Mouse (Mus musculus): ENCODE measurements around the gene Rhoh. TPM values are rescaled to one million over a fixed set of nuclear protein-coding genes. Genes with fewer than 3 reads are reported as not detected.

The Rhoh gene
- 0.93 and 1.1 TPM in 2 replicates for polyA plus RNA-seq (2015; fragmentation: Nextera tagmentation; extraction: Ambion mirVana)

GRCm38 (mm10) chr5:65861154-65861944 is at the start of gene Rhoh:
TSS of gene Rhoh (plus strand) at chr5:65861213.
- Histone ChIP-seq H3K9ac (no peak within 1 kb of the TSS), H3K4me2 (replicated peaks) (no peak within 1 kb of the TSS), H3K9me3 (no peaks in the 10 kb centered on the region), H3K4me1 (peaks cover 13% of the 10 kb centered on the region; the same call in 1 of the 2 replicates), H3K27me3 (no peaks in the 10 kb centered on the region), H3K27ac (no peak within 1 kb of the TSS), H3K36me3 (no peaks in the 10 kb centered on the region), H3K4me3 (no peak within 1 kb of the TSS)
- no peak for ATAC-seq (ENCODE audit: low FRiP score, low read depth)
- WGBS = 85% methylated on average over 10 of the region's 10 CpGs

- Histone ChIP-seq H3K36me3 (peaks cover 71% of the 10 kb centered on the region), H3K4me2 (replicated peaks) (no peak overlapping the region), H3K4me1 (0 out of 2 replicates have a peak, but pooled peaks cover 3% of the 10 kb centered on the region), H3K9ac (no peak overlapping the region), H3K27me3 (no peaks in the 10 kb centered on the region), H3K4me3 (no peak overlapping the region), H3K27ac (no peak overlapping the region), H3K9me3 (no peaks in the 10 kb centered on the region)
- 72% methylated on average over 5 of the region's 5 CpGs for WGBS
- ATAC-seq (ENCODE audit: low FRiP score, low read depth) = no peak
Observed at GRCm38 (mm10) chr5:65823601-65824133, 37.3 kb upstream of the Rhoh start.

GRCm38 (mm10) chr5:65826476-65826875 is 34.5 kb upstream of the Rhoh start:
- Histone ChIP-seq H3K27ac (no peak overlapping the region), H3K36me3 (peaks cover 53% of the 10 kb centered on the region), H3K4me2 (replicated peaks) (no peak overlapping the region), H3K27me3 (no peaks in the 10 kb centered on the region), H3K4me1 (0 out of 2 replicates have a peak, but pooled peaks cover 3% of the 10 kb centered on the region), H3K9me3 (no peaks in the 10 kb centered on the region), H3K4me3 (no peak overlapping the region), H3K9ac (no peak overlapping the region)
- no peak for ATAC-seq (ENCODE audit: low FRiP score, low read depth)
- WGBS = 95% methylated on average over 4 of the region's 4 CpGs

GRCm38 (mm10) chr5:65827102-65827501 is 33.9 kb upstream of the Rhoh start:
- Histone ChIP-seq H3K27ac (no peak overlapping the region), H3K36me3 (peaks cover 48% of the 10 kb centered on the region)

GRCm38 (mm10) chr5:65828261-65828660 is 32.8 kb upstream of the Rhoh start:
- H3K4me2 ChIP-seq (replicated peaks) = no peak overlapping the region
- H3K4me3 ChIP-seq = no peak overlapping the region
- 0 out of 2 replicates have a peak, but pooled peaks cover 3% of the 10 kb centered on the region for H3K4me1 ChIP-seq
- no peak for ATAC-seq (ENCODE audit: low FRiP score, low read depth)
- H3K9me3 ChIP-seq = no peaks in the 10 kb centered on the region
- no peak overlapping the region for H3K27ac ChIP-seq
- peaks cover 42% of the 10 kb centered on the region for H3K36me3 ChIP-seq
- no peak overlapping the region for H3K9ac ChIP-seq
- 75% methylated on average over 5 of the region's 5 CpGs for WGBS
- H3K27me3 ChIP-seq = no peaks in the 10 kb centered on the region

More at GRCm38 (mm10) chr5:65827102-65827501, 33.9 kb upstream of the Rhoh start:
- Histone ChIP-seq H3K4me1 (0 out of 2 replicates have a peak, but pooled peaks cover 3% of the 10 kb centered on the region), H3K9me3 (no peaks in the 10 kb centered on the region), H3K27me3 (no peaks in the 10 kb centered on the region), H3K9ac (no peak overlapping the region), H3K4me3 (no peak overlapping the region), H3K4me2 (replicated peaks) (no peak overlapping the region)
- WGBS = 86% methylated on average over 8 of the region's 8 CpGs
- no peak for ATAC-seq (ENCODE audit: low FRiP score, low read depth)

- Histone ChIP-seq H3K4me3 (no peak overlapping the region), H3K4me2 (replicated peaks) (no peak overlapping the region), H3K9me3 (no peaks in the 10 kb centered on the region), H3K27me3 (no peaks in the 10 kb centered on the region), H3K4me1 (0 out of 2 replicates have a peak, but pooled peaks cover 3% of the 10 kb centered on the region), H3K27ac (no peak overlapping the region), H3K36me3 (peaks cover 39% of the 10 kb centered on the region), H3K9ac (no peak overlapping the region)
- 69% methylated on average over 2 of the region's 2 CpGs for WGBS
- no peak for ATAC-seq (ENCODE audit: low FRiP score, low read depth)
Observed at GRCm38 (mm10) chr5:65829059-65829458, 32.0 kb upstream of the Rhoh start.

GRCm38 (mm10) chr5:65831917-65832618 is 28.9 kb upstream of the Rhoh start:
- no peaks in the 10 kb centered on the region for H3K27me3 ChIP-seq
- no peak for ATAC-seq (ENCODE audit: low FRiP score, low read depth)
- 93% methylated on average over 11 of the region's 11 CpGs for WGBS
- H3K4me2 ChIP-seq (replicated peaks) = no peak overlapping the region
- H3K4me3 ChIP-seq = no peak overlapping the region
- no peak overlapping the region for H3K27ac ChIP-seq
- H3K9ac ChIP-seq = no peak overlapping the region
- no peaks in the 10 kb centered on the region for H3K9me3 ChIP-seq
- H3K4me1 ChIP-seq = 0 out of 2 replicates have a peak, but pooled peaks cover 2% of the 10 kb centered on the region
- peaks cover 24% of the 10 kb centered on the region for H3K36me3 ChIP-seq

GRCm38 (mm10) chr5:65833092-65833491 is 27.9 kb upstream of the Rhoh start:
- no peak overlapping the region for H3K9ac ChIP-seq
- peaks cover 20% of the 10 kb centered on the region for H3K36me3 ChIP-seq
- H3K4me3 ChIP-seq = no peak overlapping the region
- 86% methylated on average over 3 of the region's 3 CpGs for WGBS
- ATAC-seq (ENCODE audit: low FRiP score, low read depth) = no peak
- no peaks in the 10 kb centered on the region for H3K4me1 ChIP-seq
- H3K27me3 ChIP-seq = no peaks in the 10 kb centered on the region
- H3K9me3 ChIP-seq = no peaks in the 10 kb centered on the region
- no peak overlapping the region for H3K4me2 ChIP-seq (replicated peaks)
- no peak overlapping the region for H3K27ac ChIP-seq

GRCm38 (mm10) chr5:65833766-65834498 is 27.1 kb upstream of the Rhoh start:
- H3K4me1 ChIP-seq = no peaks in the 10 kb centered on the region
- H3K4me2 ChIP-seq (replicated peaks) = no peak overlapping the region
- peaks cover 17% of the 10 kb centered on the region for H3K36me3 ChIP-seq
- no peaks in the 10 kb centered on the region for H3K27me3 ChIP-seq
- no peak overlapping the region for H3K4me3 ChIP-seq
- 90% methylated on average over 8 of the region's 8 CpGs for WGBS
- H3K27ac ChIP-seq = no peak overlapping the region
- ATAC-seq (ENCODE audit: low FRiP score, low read depth) = no peak
- H3K9me3 ChIP-seq = no peaks in the 10 kb centered on the region
- H3K9ac ChIP-seq = no peak overlapping the region

- 51% methylated on average over 6 of the region's 6 CpGs for WGBS
- H3K9me3 ChIP-seq = no peaks in the 10 kb centered on the region
- H3K4me1 ChIP-seq = no peaks in the 10 kb centered on the region
- no peak overlapping the region for H3K27ac ChIP-seq
- H3K36me3 ChIP-seq = peaks cover 5% of the 10 kb centered on the region
- H3K27me3 ChIP-seq = no peaks in the 10 kb centered on the region
- no peak for ATAC-seq (ENCODE audit: low FRiP score, low read depth)
- H3K9ac ChIP-seq = no peak overlapping the region
- H3K4me2 ChIP-seq (replicated peaks) = no peak overlapping the region
- no peak overlapping the region for H3K4me3 ChIP-seq
Observed at GRCm38 (mm10) chr5:65838053-65838452, 23.0 kb upstream of the Rhoh start.

- Histone ChIP-seq H3K36me3 (no peaks in the 10 kb centered on the region), H3K9ac (no peak overlapping the region), H3K4me3 (no peak overlapping the region), H3K4me1 (peaks cover 10% of the 10 kb centered on the region), H3K9me3 (no peaks in the 10 kb centered on the region), H3K4me2 (replicated peaks) (no peak overlapping the region), H3K27me3 (no peaks in the 10 kb centered on the region), H3K27ac (no peak overlapping the region)
- 92% methylated on average over 7 of the region's 7 CpGs for WGBS
- no peak for ATAC-seq (ENCODE audit: low FRiP score, low read depth)
Observed at GRCm38 (mm10) chr5:65842947-65843346, 18.1 kb upstream of the Rhoh start.

Data from limb, embryonic 13.5 days (tissue).